Mouse (Mus musculus) midbrain, postnatal 0 days (tissue): ENCODE measurements around the gene Ier5l. TPM values are rescaled to one million over a fixed set of nuclear protein-coding genes. Genes with fewer than 3 reads are reported as not detected.

Experiments
- ATAC-seq: fragments of 200-750 bp; cut with Nextera tagmentation; 2 replicates; pipeline ENCODE4 v1.8.0; 2017; ENCODE audit warnings: moderate number of reproducible peaks, mild to moderate bottlenecking, moderate TSS enrichment, moderate library complexity; ENCODE audit not compliant: low FRiP score
- DNase-seq: peaks from one replicate; pipeline ENCODE4 v3.0.0-alpha.2; 2015; ENCODE audit warnings: low spot score
- H3K27ac ChIP-seq: fragments of 300-500 bp; sonication (generic); 2 replicates; pipeline ENCODE4 v1.5.1; 2014; ENCODE audit warnings: low read depth, mild to moderate bottlenecking, low read length, mixed read lengths
- H3K27me3 ChIP-seq: fragments of 300-500 bp; sonication (generic); 2 replicates; pipeline ENCODE4 v1.6.1; 2014; ENCODE audit warnings: low read length, control low read depth, mixed read lengths; ENCODE audit not compliant: insufficient read depth
- H3K36me3 ChIP-seq: fragments of 300-500 bp; sonication (generic); 2 replicates; pipeline ENCODE4 v1.6.1; 2014; ENCODE audit warnings: low read length, control low read depth, mixed read lengths; ENCODE audit not compliant: insufficient read depth
- H3K4me1 ChIP-seq: fragments of 300-500 bp; sonication (generic); 2 replicates; pipeline ENCODE4 v1.6.1; 2014; ENCODE audit warnings: mild to moderate bottlenecking, control low read depth, antibody characterized with exemption, low read length, mixed read lengths; ENCODE audit not compliant: insufficient read depth
- H3K4me2 ChIP-seq: fragments of 300-500 bp; sonication (generic); 2 replicates; pipeline ENCODE4 v1.6.1; 2014; ENCODE audit warnings: low read depth, mild to moderate bottlenecking, low read length, mixed read lengths; ENCODE audit not compliant: poor library complexity, severe bottlenecking
- H3K4me3 ChIP-seq: fragments of 300-500 bp; sonication (generic); 2 replicates; pipeline ENCODE4 v1.5.1; 2014; ENCODE audit warnings: low read depth, mild to moderate bottlenecking, low read length, moderate library complexity
- H3K9ac ChIP-seq: fragments of 300-500 bp; sonication (generic); replicated peaks from 2 replicates; pipeline ENCODE4 v1.6.1; 2014; ENCODE audit warnings: mild to moderate bottlenecking, low read length, moderate library complexity, mixed read lengths; ENCODE audit not compliant: poor library complexity, severe bottlenecking
- H3K9me3 ChIP-seq: fragments of 300-500 bp; sonication (generic); 2 replicates; pipeline ENCODE4 v1.6.1; 2016; ENCODE audit warnings: low read length, control low read depth
- CTCF ChIP-seq: IDR thresholded peaks from 2 replicates; pipeline ENCODE4 v1.5.1; 2016; ENCODE audit warnings: antibody characterized with exemption, mild to moderate bottlenecking
- WGBS: fragments of 180-500 bp; shearing (Covaris S2); extraction: QIAGEN DNeasy Blood & Tissue Kit; methylation state at CpG from one replicate; pipeline ENCODE4 v1.1.7; 2014; 5-methylcytosine and 5-hydroxymethylcytosine counted together
- polyA plus RNA-seq: library from polyadenylated mRNA; unstranded; fragments of >200 nt; fragmentation: Nextera tagmentation; extraction: Ambion mirVana; gene quantifications from 2 replicates; pipeline ENCODE4 v1.2.1, GENCODE M21; 2015
- total RNA-seq: library from RNA; depleted of rRNA; stranded (reverse); fragments of >200 nt; gene quantifications from 2 replicates; pipeline ENCODE4 v1.2.3, GENCODE M21; 2014

The Ier5l gene
- total and polyA plus RNA-seq, 2 experiments from 2014 or later = 2.6 to 28.2 TPM

DNA sequence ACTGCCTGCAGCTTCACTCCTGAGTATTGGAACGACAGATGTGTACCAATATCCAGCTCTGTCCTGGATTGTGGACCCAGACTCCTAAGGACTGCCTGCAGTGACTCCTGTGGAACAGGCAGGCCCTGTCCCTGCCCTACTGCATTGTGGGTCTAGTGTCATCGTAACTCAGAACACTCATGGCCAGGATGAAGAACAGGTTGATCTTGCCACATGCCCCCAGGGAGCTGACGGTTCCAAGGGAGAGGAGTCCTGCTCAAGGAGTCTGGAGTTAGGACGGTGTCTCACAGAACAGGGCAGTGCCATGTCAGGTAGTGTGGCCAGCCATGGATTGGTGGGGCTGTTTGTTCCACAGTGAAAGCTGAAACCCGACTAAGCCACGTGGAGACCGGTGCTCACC lies 27.7 kb upstream of the Ier5l start:
- ATAC-seq (no peak), DNase-seq (no peak)
- H3K27me3 ChIP-seq = no peaks in the 10 kb centered on the region
- no peaks in the 10 kb centered on the region for H3K9me3 ChIP-seq
- no peak overlapping the region for H3K9ac ChIP-seq
- H3K4me1 ChIP-seq = no peaks in the 10 kb centered on the region
- H3K4me2 ChIP-seq = no peak overlapping the region
- H3K27ac ChIP-seq = no peak overlapping the region
- no peak overlapping the region for H3K4me3 ChIP-seq
- no peaks in the 10 kb centered on the region for H3K36me3 ChIP-seq
- 76% methylated on average over 7 of the region's 7 CpGs for WGBS
- TF ChIP-seq CTCF = no peak

DNA sequence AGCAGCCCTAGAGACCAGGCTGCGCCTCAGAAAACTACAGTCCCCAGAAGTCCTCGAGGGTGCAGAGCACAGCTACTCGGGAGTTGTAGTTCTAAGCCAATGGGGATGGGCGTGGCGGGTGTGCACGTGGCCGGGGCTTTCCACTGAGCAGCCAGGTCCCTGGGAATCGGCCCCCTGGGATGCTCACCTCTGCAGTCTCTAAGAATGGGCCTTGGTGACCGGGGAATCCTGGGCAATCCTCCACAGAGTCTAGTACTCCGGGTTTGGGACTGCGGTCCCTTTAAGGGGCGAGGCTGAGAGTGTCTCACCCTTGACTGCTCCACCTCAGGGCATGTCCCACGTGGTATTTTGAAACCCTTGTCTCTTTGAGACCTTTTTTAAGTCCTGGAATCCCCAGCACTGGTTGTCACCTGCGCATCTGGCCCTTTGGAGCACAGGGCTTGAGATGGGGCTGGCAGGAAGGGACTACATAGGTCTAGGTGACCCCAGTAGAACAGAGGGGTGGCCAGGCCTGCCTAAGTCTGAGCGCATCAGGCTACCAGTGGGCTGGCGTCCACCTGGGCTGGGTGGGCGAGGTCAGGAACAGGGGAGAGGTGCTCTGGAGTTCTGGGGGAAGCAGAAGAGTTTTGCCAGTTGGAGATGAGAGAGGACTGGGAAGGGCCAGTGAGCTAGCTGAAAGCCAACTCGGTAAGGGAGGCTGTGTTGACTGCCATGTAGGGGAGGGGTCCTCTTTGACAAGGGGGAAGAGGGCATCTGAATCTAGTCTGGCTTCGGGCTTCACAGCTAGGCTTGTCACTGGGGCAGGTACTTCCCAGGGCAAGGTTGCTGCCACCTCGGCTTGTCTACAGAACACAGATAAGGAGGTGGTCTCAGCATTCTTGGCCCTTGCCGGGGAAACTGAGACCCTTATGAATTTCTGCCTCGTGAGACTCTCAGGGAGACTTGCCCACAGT lies 22.2 kb upstream of the Ier5l start:
- Histone ChIP-seq H3K9me3 (no peaks in the 10 kb centered on the region), H3K4me3 (peak overlapping the region; percentile 16; the same call in 1 of the 2 replicates), H3K27me3 (no peaks in the 10 kb centered on the region), H3K9ac (peak overlapping the region; percentile 46; the same call in 1 of the 2 replicates), H3K36me3 (no peaks in the 10 kb centered on the region), H3K27ac (peak overlapping the region; percentile 38; the same call in 1 of the 2 replicates), H3K4me1 (peaks cover 10% of the 10 kb centered on the region), H3K4me2 (peak overlapping the region; percentile 49)
- no peak for TF ChIP-seq CTCF
- 24% methylated on average over 22 of the region's 22 CpGs for WGBS
- ATAC-seq (peak; percentile 92), DNase-seq (peak; percentile 79)

DNA sequence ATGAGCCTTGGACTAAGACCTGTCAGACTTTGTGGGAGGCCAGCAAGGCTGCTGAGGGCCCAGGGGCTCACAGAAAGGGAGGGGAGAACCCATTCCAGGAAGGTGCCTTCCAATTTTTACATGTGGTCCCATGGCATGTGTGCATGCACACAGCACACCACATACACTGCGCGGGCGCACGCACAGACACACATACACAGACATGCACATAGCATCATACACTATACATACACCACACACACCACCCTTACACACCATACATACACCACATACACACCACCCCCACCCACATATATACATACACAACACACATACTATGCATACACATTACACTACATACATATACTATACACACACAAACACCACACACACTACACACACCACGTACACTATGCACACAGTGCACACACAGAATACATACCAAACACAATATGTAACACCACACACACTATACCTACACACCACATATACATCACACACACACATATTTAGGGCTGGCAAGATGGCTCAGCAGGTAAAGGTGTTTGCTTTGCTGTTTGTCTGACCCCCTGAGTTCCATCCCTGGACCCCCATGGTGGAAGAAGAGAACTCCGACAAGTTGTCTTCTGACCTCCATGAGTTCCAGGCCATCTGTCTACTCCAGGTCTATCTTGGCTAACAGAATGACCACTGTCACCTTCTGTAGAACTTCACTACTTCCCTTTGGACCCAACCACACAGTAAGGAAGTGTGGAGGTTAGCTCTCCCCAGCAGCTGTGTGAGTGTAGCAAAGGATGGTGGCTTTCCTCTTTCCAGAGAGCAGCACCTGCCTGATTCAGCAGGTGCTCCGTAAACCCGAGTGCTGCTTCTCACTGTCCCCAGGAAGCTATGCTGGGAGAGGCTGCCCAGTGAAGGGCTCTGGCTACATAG lies 21.2 kb upstream of the Ier5l start:
- Histone ChIP-seq H3K9me3 (no peaks in the 10 kb centered on the region), H3K36me3 (no peaks in the 10 kb centered on the region), H3K4me3 (peak overlapping the region; percentile 16; the same call in 1 of the 2 replicates), H3K4me1 (peaks cover 10% of the 10 kb centered on the region), H3K9ac (peak overlapping the region; percentile 46; the same call in 1 of the 2 replicates), H3K4me2 (peak overlapping the region; percentile 49; the same call in 1 of the 2 replicates), H3K27ac (no peak overlapping the region), H3K27me3 (no peaks in the 10 kb centered on the region)
- WGBS = 74% methylated on average over 8 of the region's 8 CpGs
- ATAC-seq = peak; percentile 17; the same call in 1 of the 2 replicates
- DNase-seq = no peak
- TF ChIP-seq CTCF = no peak

DNA sequence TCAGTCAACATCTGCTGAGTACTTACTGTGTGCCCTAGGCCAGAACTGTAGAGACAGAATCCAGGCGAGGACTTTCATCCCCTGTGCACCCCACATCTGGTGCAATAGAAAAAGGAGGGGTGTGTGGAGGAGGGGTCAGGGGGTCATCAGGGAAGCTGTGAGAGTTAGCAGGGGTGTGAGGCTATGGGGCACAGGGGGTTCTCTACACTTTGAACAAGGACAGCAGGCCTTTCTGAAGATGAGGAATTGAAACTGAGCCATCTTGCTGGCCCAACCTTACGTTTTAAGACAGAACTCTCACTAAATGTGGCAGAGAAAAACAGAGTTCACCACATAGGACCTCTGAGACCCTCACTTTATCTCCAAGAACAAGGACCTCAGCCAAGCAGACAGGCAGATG lies 16.4 kb upstream of the Ier5l start:
- TF ChIP-seq CTCF = no peak

DNA sequence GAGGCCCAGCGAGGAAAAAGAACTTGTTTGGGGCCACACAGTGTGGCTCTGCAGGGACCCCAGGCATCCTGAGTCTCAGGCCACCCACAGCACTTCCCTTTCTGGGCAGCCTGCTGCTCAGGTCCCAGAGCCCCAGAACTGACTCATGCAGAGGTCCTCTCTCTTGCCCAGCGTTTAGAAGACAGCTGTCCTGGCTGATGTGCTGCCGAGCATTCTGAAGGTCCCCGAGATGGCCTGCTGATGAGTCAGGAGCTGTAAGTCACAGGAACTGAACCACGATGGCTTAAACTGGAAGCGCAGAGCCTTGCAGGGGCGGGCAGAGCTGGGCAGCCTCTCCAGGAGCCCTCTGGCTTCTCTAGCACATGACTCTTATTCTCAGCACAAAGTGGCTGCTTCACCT lies 13.6 kb upstream of the Ier5l start:
- Histone ChIP-seq H3K9ac (no peak overlapping the region), H3K9me3 (no peaks in the 10 kb centered on the region), H3K27me3 (no peaks in the 10 kb centered on the region), H3K27ac (no peak overlapping the region), H3K4me1 (no peaks in the 10 kb centered on the region), H3K4me2 (no peak overlapping the region), H3K36me3 (no peaks in the 10 kb centered on the region), H3K4me3 (no peak overlapping the region)
- ATAC-seq (no peak), DNase-seq (no peak)
- TF ChIP-seq CTCF = no peak
- WGBS = 33% methylated on average over 7 of the region's 7 CpGs

More for the DNA sequence above, 16.4 kb upstream of the Ier5l start:
- H3K27ac ChIP-seq = no peak overlapping the region
- H3K4me3 ChIP-seq = no peak overlapping the region
- no peak overlapping the region for H3K9ac ChIP-seq
- DNase-seq (no peak), ATAC-seq (no peak)
- WGBS = 76% methylated on average over 2 of the region's 2 CpGs
- no peaks in the 10 kb centered on the region for H3K9me3 ChIP-seq
- H3K27me3 ChIP-seq = no peaks in the 10 kb centered on the region
- no peaks in the 10 kb centered on the region for H3K36me3 ChIP-seq
- H3K4me1 ChIP-seq = no peaks in the 10 kb centered on the region
- H3K4me2 ChIP-seq = no peak overlapping the region
